Mouse (Mus musculus) E14TG2a.4 (cell line): Measurements from ENCODE around the gene 2410004B18Rik.
"Not testable (repeated sequence)": the region's sequence is repeated elsewhere in the genome, so short reads cannot be mapped to it uniquely, and the experiment has no call there.

Experiments
- H3K27me3 ChIP-seq: 2 replicates; pipeline ENCODE4 v1.6.1; 2014; ENCODE audit warnings: low read length, control low read depth; ENCODE audit not compliant: insufficient read depth
- H3K36me3 ChIP-seq: 2 replicates; pipeline ENCODE4 v1.6.1; 2014; ENCODE audit warnings: low read length, control low read depth; ENCODE audit not compliant: insufficient read depth
- H3K4me1 ChIP-seq: replicated peaks from 2 replicates; pipeline ENCODE4 v1.6.1; 2014; ENCODE audit warnings: low read depth, low read length, control low read depth
- H3K4me3 ChIP-seq: replicated peaks from 2 replicates; pipeline ENCODE4 v1.5.1; 2014; ENCODE audit warnings: mild to moderate bottlenecking, low read length
- H3K9me3 ChIP-seq: 2 replicates; pipeline ENCODE4 v1.6.1; 2014; ENCODE audit warnings: low read length, control low read depth
- CTCF ChIP-seq: conservative IDR thresholded peaks from 2 replicates; pipeline ENCODE4 v1.5.1; 2014; ENCODE audit warnings: low read length
- NANOG ChIP-seq: IDR thresholded peaks from 2 replicates; pipeline ENCODE4 v1.6.1; 2014; ENCODE audit warnings: borderline replicate concordance, low read length, mixed read lengths
- POU5F1 ChIP-seq: IDR thresholded peaks from 2 replicates; pipeline ENCODE4 v1.6.1; 2014; ENCODE audit warnings: low read length, borderline replicate concordance

The 2410004B18Rik gene

GRCm38 (mm10) chr3:145906582-145906981 is 31.2 kb upstream of the 2410004B18Rik start:
- H3K9me3 ChIP-seq: peaks cover 9% of the 10 kb centered on the region
- TF ChIP-seq POU5F1: no peak
- TF ChIP-seq CTCF: no peak
- TF ChIP-seq NANOG: no peak
- no peaks in the 10 kb centered on the region for H3K4me1 ChIP-seq
- H3K36me3 ChIP-seq: no peaks in the 10 kb centered on the region
- H3K27me3 ChIP-seq: peaks cover 5% of the 10 kb centered on the region; the same call in 1 of the 2 replicates
- H3K4me3 ChIP-seq: no peak overlapping the region

- no peak overlapping the region for H3K4me3 ChIP-seq
- H3K4me1 ChIP-seq: peaks cover 22% of the 10 kb centered on the region
- TF ChIP-seq CTCF (no peak), POU5F1 (no peak), NANOG (no peak)
- no peaks in the 10 kb centered on the region for H3K36me3 ChIP-seq
- H3K27me3 ChIP-seq: peaks cover 20% of the 10 kb centered on the region
- no peaks in the 10 kb centered on the region for H3K9me3 ChIP-seq
Observed at GRCm38 (mm10) chr3:145912512-145912911, 25.3 kb upstream of the 2410004B18Rik start.

- Histone ChIP-seq H3K36me3 (no peaks in the 10 kb centered on the region), H3K9me3 (peaks cover 5% of the 10 kb centered on the region), H3K4me1 (peaks cover 22% of the 10 kb centered on the region), H3K27me3 (peaks cover 20% of the 10 kb centered on the region), H3K4me3 (peak overlapping the region; percentile 17; the same call in 1 of the 2 replicates)
- TF ChIP-seq POU5F1 (no peak), CTCF (no peak)
Observed at GRCm38 (mm10) chr3:145913263-145913662, 24.6 kb upstream of the 2410004B18Rik start.

DNA sequence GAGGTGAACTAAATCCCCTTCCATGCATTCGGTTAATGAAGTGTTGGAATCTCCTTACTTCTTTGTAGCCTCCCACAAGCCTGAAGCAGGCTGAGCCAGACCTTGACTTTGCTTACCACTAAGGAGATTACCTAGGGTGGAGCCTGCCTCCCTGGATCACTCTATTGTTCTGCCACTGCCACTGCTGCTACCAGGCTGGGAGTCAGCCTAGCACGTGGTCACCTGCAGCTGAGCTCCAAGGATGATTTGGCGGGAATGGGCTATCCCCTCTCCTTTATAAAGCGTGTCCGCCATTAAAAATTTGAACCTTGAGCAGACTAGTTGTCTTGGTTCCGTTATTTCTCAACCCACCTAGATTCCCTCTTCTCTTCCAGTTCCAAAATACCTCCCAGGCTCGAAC is 23.9 kb upstream of the 2410004B18Rik start:
- H3K36me3 ChIP-seq: not testable (repeated sequence)
- H3K27me3 ChIP-seq: peaks cover 20% of the 10 kb centered on the region
- peak overlapping the region; percentile 17; the same call in 1 of the 2 replicates for H3K4me3 ChIP-seq
- peaks cover 12% of the 10 kb centered on the region for H3K9me3 ChIP-seq
- peaks cover 22% of the 10 kb centered on the region for H3K4me1 ChIP-seq

DNA sequence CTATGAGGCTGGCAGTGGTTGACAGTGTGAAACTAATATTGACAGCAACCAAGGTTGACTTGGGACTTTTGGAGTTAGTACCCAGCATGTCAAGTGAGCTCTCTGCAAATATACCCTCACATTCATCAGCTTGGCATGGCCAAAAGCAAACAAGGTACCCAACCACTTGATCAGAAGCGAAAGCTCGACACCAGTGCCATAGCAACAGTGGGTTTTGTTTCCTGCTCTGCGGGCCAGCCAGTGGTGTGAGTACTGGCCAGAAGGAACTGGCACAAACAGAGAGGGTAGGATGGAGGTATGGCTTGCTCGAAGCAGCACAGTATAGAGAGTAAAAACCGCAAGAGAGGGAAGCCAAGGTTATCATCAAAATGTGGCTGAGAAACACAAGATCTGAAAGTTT is 21.4 kb upstream of the 2410004B18Rik start:
- TF ChIP-seq NANOG (no peak), CTCF (no peak), POU5F1 (no peak)
- peaks cover 27% of the 10 kb centered on the region for H3K9me3 ChIP-seq
- H3K27me3 ChIP-seq: peaks cover 20% of the 10 kb centered on the region
- H3K4me1 ChIP-seq: peaks cover 23% of the 10 kb centered on the region
- H3K36me3 ChIP-seq: no peaks in the 10 kb centered on the region
- H3K4me3 ChIP-seq: no peak overlapping the region

DNA sequence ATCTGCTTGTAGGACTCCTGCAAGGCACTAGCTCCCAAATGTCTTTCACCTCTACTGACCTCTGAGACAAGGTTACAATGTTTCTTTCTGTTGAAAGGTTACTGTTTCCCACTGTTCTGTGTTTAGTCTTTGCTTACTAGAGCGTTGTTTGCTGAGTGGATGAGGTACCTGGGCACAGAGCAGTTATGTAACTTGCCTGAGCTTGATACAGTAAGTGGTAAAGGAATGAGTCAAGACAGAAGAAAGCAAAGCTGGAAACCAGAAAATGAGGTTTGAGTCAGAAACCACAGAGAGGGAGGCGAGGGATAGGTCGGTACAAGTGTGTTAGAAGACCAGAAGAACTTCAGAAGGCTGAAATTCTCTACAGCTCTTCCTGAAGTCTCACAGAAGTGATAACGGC is 21.0 kb upstream of the 2410004B18Rik start:
- Histone ChIP-seq H3K4me3 (no peak overlapping the region), H3K27me3 (peaks cover 20% of the 10 kb centered on the region), H3K9me3 (peaks cover 27% of the 10 kb centered on the region), H3K4me1 (peaks cover 27% of the 10 kb centered on the region), H3K36me3 (no peaks in the 10 kb centered on the region)
- TF ChIP-seq POU5F1 (no peak), CTCF (no peak), NANOG (no peak)

DNA sequence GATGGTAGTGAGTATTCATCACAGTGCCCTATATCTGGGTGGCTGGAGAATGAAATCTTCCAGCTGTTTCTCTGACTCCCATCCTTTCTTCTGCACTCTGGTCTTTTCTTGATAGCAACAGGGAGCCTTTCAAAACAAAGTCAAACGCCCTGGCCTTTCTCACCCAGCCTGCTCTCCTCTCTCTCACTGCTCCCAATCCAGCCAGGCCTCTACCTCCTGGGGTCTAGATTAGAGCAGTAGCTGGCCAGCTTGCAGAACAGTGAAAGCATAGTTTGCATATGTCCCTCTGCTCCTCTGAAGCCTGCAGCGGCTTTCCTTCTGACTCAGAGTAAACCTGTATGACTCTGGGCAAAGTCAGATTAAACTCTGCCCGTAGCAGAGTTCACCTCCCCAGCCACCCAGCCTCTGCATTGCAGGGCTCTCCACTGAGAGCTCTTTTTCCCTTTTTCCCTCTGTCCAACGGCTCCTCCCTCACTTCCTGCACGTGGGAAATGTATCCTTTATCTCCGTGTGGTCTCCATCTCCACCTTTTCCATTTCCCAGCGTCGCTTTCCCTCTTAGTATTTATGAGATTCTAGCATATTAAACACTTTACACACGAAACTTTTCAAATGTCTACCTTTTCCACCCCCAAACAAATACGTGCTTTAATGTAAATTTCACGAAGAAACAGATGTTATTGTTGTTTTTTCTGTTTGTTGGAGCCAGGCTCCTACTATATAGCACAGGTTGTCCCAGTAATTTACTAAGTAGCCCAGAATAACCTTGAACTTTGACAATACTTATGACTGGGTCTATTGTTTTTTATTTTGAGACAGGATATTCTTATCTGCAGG is 15.6 kb upstream of the 2410004B18Rik start, which contains the start of gene Bcl10:
Bcl10 (plus strand) TSS at position 786 of the 836 bp plus-strand sequence.
- H3K4me3 ChIP-seq: peak within 1 kb of the TSS; percentile 69
- no peaks in the 10 kb centered on the region for H3K27me3 ChIP-seq
- no peak for TF ChIP-seq NANOG
- no peak for TF ChIP-seq POU5F1
- no peak for TF ChIP-seq CTCF
- H3K36me3 ChIP-seq: peaks cover 5% of the 10 kb centered on the region
- H3K4me1 ChIP-seq: peaks cover 35% of the 10 kb centered on the region
- peaks cover 27% of the 10 kb centered on the region for H3K9me3 ChIP-seq

GRCm38 (mm10) chr3:145922971-145923370 is 14.8 kb upstream of the 2410004B18Rik start:
- Histone ChIP-seq H3K4me3 (peak overlapping the region; percentile 69), H3K4me1 (peaks cover 43% of the 10 kb centered on the region), H3K9me3 (peaks cover 25% of the 10 kb centered on the region), H3K36me3 (peaks cover 12% of the 10 kb centered on the region), H3K27me3 (no peaks in the 10 kb centered on the region)
- TF ChIP-seq NANOG: no peak
- TF ChIP-seq CTCF: no peak
- TF ChIP-seq POU5F1: no peak
